Mouse (Mus musculus): ENCODE data around the gene Nxnl2.

DNA sequence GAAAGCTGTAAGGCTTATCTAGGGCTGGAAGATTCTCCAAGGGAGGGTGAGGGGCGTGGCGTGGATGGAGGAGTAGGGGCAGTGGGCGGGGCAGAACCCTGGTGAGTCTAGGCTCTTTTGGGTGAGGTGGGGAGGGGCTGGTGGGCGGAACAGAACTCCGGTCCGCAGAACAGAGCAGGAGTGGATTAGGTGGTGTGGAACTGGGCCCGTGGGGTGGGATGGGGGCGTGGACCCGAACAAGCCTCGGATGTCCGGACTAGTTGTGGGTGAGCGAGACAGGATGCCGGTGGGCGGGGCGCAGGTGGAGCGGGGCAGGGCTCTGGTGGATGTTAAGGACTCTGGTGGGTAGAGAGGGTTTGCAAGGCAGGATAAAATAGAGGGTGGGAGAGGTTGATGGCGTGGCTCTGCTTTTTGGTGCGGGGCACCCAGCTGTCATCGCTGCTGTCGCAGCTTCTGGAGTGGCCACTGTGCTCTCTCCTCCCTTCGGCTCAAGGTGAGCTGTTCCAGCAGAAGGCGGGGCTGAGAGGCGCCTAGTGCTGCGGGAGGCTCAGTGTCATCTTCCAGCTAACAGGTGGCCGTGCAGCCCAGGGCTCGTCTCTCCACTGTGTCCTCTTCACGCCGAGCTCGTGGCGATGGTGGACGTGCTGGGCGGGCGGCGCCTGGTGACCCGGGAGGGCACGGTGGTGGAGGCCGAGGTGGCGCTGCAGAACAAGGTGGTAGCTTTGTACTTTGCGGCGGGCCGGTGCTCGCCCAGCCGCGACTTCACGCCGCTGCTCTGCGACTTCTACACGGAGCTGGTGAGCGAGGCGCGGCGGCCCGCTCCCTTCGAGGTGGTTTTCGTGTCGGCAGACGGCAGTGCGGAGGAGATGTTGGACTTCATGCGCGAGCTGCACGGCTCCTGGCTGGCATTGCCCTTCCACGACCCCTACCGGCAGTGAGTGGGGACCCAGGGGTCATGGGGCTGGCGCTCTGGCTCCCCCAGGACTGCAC lies at the start of gene Nxnl2:
- TF ChIP-seq CTCF (IDR thresholded peaks at IDR 0.05; ENCODE audit: low read depth) (peak; percentile 54), EP300 (IDR thresholded peaks at IDR 0.05; ENCODE audit: low read depth) (no peak)

Measured in heart, postnatal 0 days (tissue).